ENCODE assay signal across 8 mouse cellular contexts in genomic region chr17:33089220-33089949, GRCm38 (mm10). TPM values are rescaled to one million over a fixed set of nuclear protein-coding genes. Genes with fewer than 3 reads are reported as not detected.
A peak's percentile ranks its signal among the peaks of the same experiment; 100 is the strongest.
DNase-seq lines count a peak whose midpoint lies in the region; ATAC-seq and TF ChIP-seq lines count a peak whose summit lies in the region.

Gene Zfp563 (plus strand): TSS chr17:33089310.

- peak; percentile 58; the same call in 1 of the 2 replicates for TF ChIP-seq POLR2A in testis, adult 2 months (IDR thresholded peaks at IDR 0.05; ENCODE audit: control insufficient read depth, low read depth, low read length)

- peak; percentile 93 for ATAC-seq in forebrain, embryonic 12.5 days (ENCODE audit: low FRiP score)
- ATAC-seq in heart, postnatal 0 days (ENCODE audit: insufficient read depth, low read depth): peak; percentile 92
- ATAC-seq in liver, embryonic 16.5 days (ENCODE audit: low read depth): peak; percentile 86
- peak; percentile 92 for ATAC-seq in neural tube, embryonic 13.5 days (ENCODE audit: low read depth)

- no peak for TF ChIP-seq CTCF in E14TG2a.4 (conservative IDR thresholded peaks at IDR 0.05; ENCODE audit: low read length)
- TF ChIP-seq CTCF in heart, postnatal 0 days (IDR thresholded peaks at IDR 0.05; ENCODE audit: low read depth): no peak
- TF ChIP-seq CTCF in testis, adult 2 months (IDR thresholded peaks at IDR 0.05; ENCODE audit: control insufficient read depth, insufficient read depth, insufficient replicate concordance, low read depth, low read length): no peak

- peak within 1 kb of the TSS; percentile 83 for H3K4me3 ChIP-seq in E14TG2a.4 (replicated peaks; ENCODE audit: low read length)
- peak within 1 kb of the TSS; percentile 63 for H3K4me3 ChIP-seq in forebrain, embryonic 12.5 days (replicated peaks)
- peak within 1 kb of the TSS; percentile 59 for H3K4me3 ChIP-seq in heart, postnatal 0 days (ENCODE audit: low read depth, low read length)
- peak within 1 kb of the TSS; percentile 74 for H3K4me3 ChIP-seq in liver, embryonic 16.5 days (ENCODE audit: low read depth, low read length)
- H3K4me3 ChIP-seq in neural tube, embryonic 13.5 days: peak within 1 kb of the TSS; percentile 65
- H3K4me3 ChIP-seq in testis, adult 2 months (ENCODE audit: control insufficient read depth, low read depth, low read length): peak within 1 kb of the TSS; percentile 100

- H3K4me1 ChIP-seq in E14TG2a.4 (replicated peaks; ENCODE audit: low read depth, low read length): peaks cover 19% of the 10 kb centered on the region
- H3K4me1 ChIP-seq in forebrain, embryonic 12.5 days: peaks cover 15% of the 10 kb centered on the region
- H3K4me1 ChIP-seq in heart, postnatal 0 days (ENCODE audit: control insufficient read depth, insufficient read depth): peaks cover 15% of the 10 kb centered on the region
- no peaks in the 10 kb centered on the region; the same call in 1 of the 2 replicates for H3K4me1 ChIP-seq in liver, embryonic 16.5 days (ENCODE audit: control insufficient read depth, low read depth, low read length)
- H3K4me1 ChIP-seq in neural tube, embryonic 13.5 days (replicated peaks): peaks cover 31% of the 10 kb centered on the region
- H3K4me1 ChIP-seq in testis, adult 2 months (ENCODE audit: control insufficient read depth, insufficient read depth, low read length): peaks cover 6% of the 10 kb centered on the region

- DNase-seq in c-Kit-positive CD71-positive TER-119-positive erythroid progenitor cells, embryonic 14.5 days (ENCODE audit: low spot score): peak; percentile 82
- DNase-seq in heart, postnatal 0 days (ENCODE audit: low spot score): peak; percentile 91
- peak; percentile 94 to 96 for DNase-seq in kidney, postnatal 4 days

- H3K27ac ChIP-seq in forebrain, embryonic 12.5 days: peak within 1 kb of the TSS; percentile 91
- H3K27ac ChIP-seq in heart, postnatal 0 days (ENCODE audit: low read depth): peak within 1 kb of the TSS; percentile 78
- peak within 1 kb of the TSS; percentile 82 for H3K27ac ChIP-seq in liver, embryonic 16.5 days (ENCODE audit: low read length)
- peak within 1 kb of the TSS; percentile 86 for H3K27ac ChIP-seq in neural tube, embryonic 13.5 days (replicated peaks)
- peak within 1 kb of the TSS; percentile 98 for H3K27ac ChIP-seq in testis, adult 2 months (ENCODE audit: control insufficient read depth, insufficient read depth, low read depth, low read length)

- no peaks in the 10 kb centered on the region for H3K27me3 ChIP-seq in E14TG2a.4 (ENCODE audit: insufficient read depth, low read length)
- H3K27me3 ChIP-seq in forebrain, embryonic 12.5 days: no peaks in the 10 kb centered on the region
- H3K27me3 ChIP-seq in heart, postnatal 0 days (ENCODE audit: control insufficient read depth, insufficient read depth, low read length): no peaks in the 10 kb centered on the region
- no peaks in the 10 kb centered on the region for H3K27me3 ChIP-seq in liver, embryonic 16.5 days (ENCODE audit: control insufficient read depth, insufficient read depth, low read depth, low read length)
- H3K27me3 ChIP-seq in neural tube, embryonic 13.5 days: no peaks in the 10 kb centered on the region
- H3K27me3 ChIP-seq in testis, adult 2 months (ENCODE audit: control insufficient read depth, insufficient read depth, low read length): no peaks in the 10 kb centered on the region

- TF ChIP-seq EP300 in heart, postnatal 0 days (IDR thresholded peaks at IDR 0.05; ENCODE audit: low read depth): no peak

- no peaks in the 10 kb centered on the region for H3K36me3 ChIP-seq in E14TG2a.4 (ENCODE audit: insufficient read depth, low read length)
- H3K36me3 ChIP-seq in forebrain, embryonic 12.5 days (replicated peaks): no peaks in the 10 kb centered on the region
- H3K36me3 ChIP-seq in heart, postnatal 0 days (replicated peaks; ENCODE audit: control insufficient read depth, insufficient read depth, low read length): no peaks in the 10 kb centered on the region
- H3K36me3 ChIP-seq in liver, embryonic 16.5 days (ENCODE audit: control insufficient read depth, insufficient read depth): no peaks in the 10 kb centered on the region
- H3K36me3 ChIP-seq in neural tube, embryonic 13.5 days: no peaks in the 10 kb centered on the region
- no peaks in the 10 kb centered on the region for H3K36me3 ChIP-seq in testis, adult 2 months (ENCODE audit: control insufficient read depth, insufficient read depth, low read length)

- 3% methylated on average over 34 of the region's 34 CpGs for WGBS in forebrain, embryonic 12.5 days
- WGBS in heart, postnatal 0 days: 4% methylated on average over 34 of the region's 34 CpGs
- 4% methylated on average over 34 of the region's 34 CpGs for WGBS in liver, embryonic 16.5 days (ENCODE audit: insufficient replicate concordance)
- WGBS in neural tube, embryonic 13.5 days: 6% methylated on average over 34 of the region's 34 CpGs

- H3K9me3 ChIP-seq in E14TG2a.4 (ENCODE audit: low read length): no peaks in the 10 kb centered on the region
- no peaks in the 10 kb centered on the region for H3K9me3 ChIP-seq in forebrain, embryonic 12.5 days
- H3K9me3 ChIP-seq in heart, postnatal 0 days (replicated peaks; ENCODE audit: control insufficient read depth, low read length): no peaks in the 10 kb centered on the region
- H3K9me3 ChIP-seq in liver, embryonic 16.5 days (replicated peaks; ENCODE audit: control insufficient read depth, low read length): no peaks in the 10 kb centered on the region
- H3K9me3 ChIP-seq in neural tube, embryonic 13.5 days: no peaks in the 10 kb centered on the region

- H3K9ac ChIP-seq in forebrain, embryonic 12.5 days: peak within 1 kb of the TSS; percentile 65
- peak within 1 kb of the TSS; percentile 55 for H3K9ac ChIP-seq in heart, postnatal 0 days (replicated peaks; ENCODE audit: low read depth, low read length)
- peak within 1 kb of the TSS; percentile 69 for H3K9ac ChIP-seq in liver, embryonic 16.5 days (ENCODE audit: low read depth, low read length)
- peak within 1 kb of the TSS; percentile 83 for H3K9ac ChIP-seq in neural tube, embryonic 13.5 days

- peak within 1 kb of the TSS; percentile 61 for H3K4me2 ChIP-seq in forebrain, embryonic 12.5 days
- peak within 1 kb of the TSS; percentile 71 for H3K4me2 ChIP-seq in heart, postnatal 0 days (ENCODE audit: low read depth, low read length)
- peak within 1 kb of the TSS; percentile 62 for H3K4me2 ChIP-seq in liver, embryonic 16.5 days (ENCODE audit: low read depth, low read length)
- H3K4me2 ChIP-seq in neural tube, embryonic 13.5 days: peak within 1 kb of the TSS; percentile 73

RNA-seq across cellular contexts. Expression of gene Zfp563, which starts in this region (rescaled TPM):
- polyA plus RNA-seq in forebrain, embryonic 12.5 days (2016; fragmentation: Nextera tagmentation; extraction: Ambion mirVana): 12.2 and 12.5 TPM in 2 replicates
- total RNA-seq in heart, postnatal 0 days (2014; rRNA removed; ENCODE audit: low replicate concordance): 2.3 and 4.0 TPM in 2 replicates
- polyA plus RNA-seq in heart, postnatal 0 days (2015; fragmentation: Nextera tagmentation; extraction: Ambion mirVana): 4.3 and 4.8 TPM in 2 replicates
- polyA plus RNA-seq in liver, embryonic 16.5 days (2015; fragmentation: Nextera tagmentation; extraction: Ambion mirVana): 1.1 and 1.4 TPM in 2 replicates
- 17.7 and 23.4 TPM in 2 replicates for polyA plus RNA-seq in neural tube, embryonic 13.5 days (2015; fragmentation: Nextera tagmentation; extraction: Ambion mirVana)
- 1.6 and 2.6 TPM in 2 replicates for polyA plus RNA-seq in testis, adult 2 months (2012; rRNA removed)

Comparison
In these comparisons a context has a peak if more than half of its experiments do, and no peak if none do; other contexts are left out.
1. Peak in every context shown above with its lines: DNase-seq, ATAC-seq, H3K4me3 ChIP-seq and H3K27ac ChIP-seq.